Mouse (Mus musculus) heart, embryonic 12.5 days (tissue): ENCODE data around the gene Olfr1128. TPM values are rescaled to one million over a fixed set of nuclear protein-coding genes. Genes with fewer than 3 reads are reported as not detected.
"Not testable (repeated sequence)": the region's sequence is repeated elsewhere in the genome, so short reads cannot be mapped to it uniquely, and the experiment has no call there.

Source experiments
- ATAC-seq: fragments of 200-750 bp; cut with Nextera tagmentation; 2 replicates; pipeline ENCODE4 v1.8.0; 2017; ENCODE audit warnings: moderate TSS enrichment, moderate library complexity; ENCODE audit not compliant: insufficient number of reproducible peaks, low FRiP score
- H3K27ac ChIP-seq: fragments of 300-500 bp; sonication (generic); 2 replicates; pipeline ENCODE4 v1.5.1; 2016; ENCODE audit warnings: mild to moderate bottlenecking, moderate library complexity; ENCODE audit not compliant: poor library complexity, severe bottlenecking
- H3K27me3 ChIP-seq: fragments of 300-500 bp; sonication (generic); replicated peaks from 2 replicates; pipeline ENCODE4 v1.6.1; 2016; ENCODE audit warnings: mild to moderate bottlenecking, moderate library complexity
- H3K36me3 ChIP-seq: fragments of 300-500 bp; sonication (generic); 2 replicates; pipeline ENCODE4 v1.6.1; 2016; ENCODE audit warnings: mild to moderate bottlenecking, moderate library complexity
- H3K4me1 ChIP-seq: fragments of 300-500 bp; sonication (generic); replicated peaks from 2 replicates; pipeline ENCODE4 v1.6.1; 2016; ENCODE audit warnings: mild to moderate bottlenecking
- H3K4me2 ChIP-seq: fragments of 300-500 bp; sonication (generic); 2 replicates; pipeline ENCODE4 v1.6.1; 2016; ENCODE audit warnings: mild to moderate bottlenecking, moderate library complexity
- H3K4me3 ChIP-seq: fragments of 300-500 bp; sonication (generic); 2 replicates; pipeline ENCODE4 v1.5.1; 2016; ENCODE audit warnings: mild to moderate bottlenecking
- H3K9ac ChIP-seq: fragments of 300-500 bp; sonication (generic); 2 replicates; pipeline ENCODE4 v1.6.1; 2016; ENCODE audit warnings: mild to moderate bottlenecking, moderate library complexity
- H3K9me3 ChIP-seq: fragments of 300-500 bp; sonication (generic); replicated peaks from 2 replicates; pipeline ENCODE4 v1.6.1; 2016; ENCODE audit warnings: mild to moderate bottlenecking, moderate library complexity
- WGBS: fragments of 180-500 bp; shearing (Covaris S2); methylation state at CpG from one replicate; pipeline ENCODE4 v1.1.7; 2016; 5-methylcytosine and 5-hydroxymethylcytosine counted together
- polyA plus RNA-seq: library from polyadenylated mRNA; unstranded; fragments of >200 nt; fragmentation: Nextera tagmentation; extraction: Ambion mirVana; gene quantifications from 2 replicates; pipeline ENCODE4 v1.2.1, GENCODE M21; 2016

The Olfr1128 gene
- polyA plus RNA-seq = not detected in 2 replicates

DNA sequence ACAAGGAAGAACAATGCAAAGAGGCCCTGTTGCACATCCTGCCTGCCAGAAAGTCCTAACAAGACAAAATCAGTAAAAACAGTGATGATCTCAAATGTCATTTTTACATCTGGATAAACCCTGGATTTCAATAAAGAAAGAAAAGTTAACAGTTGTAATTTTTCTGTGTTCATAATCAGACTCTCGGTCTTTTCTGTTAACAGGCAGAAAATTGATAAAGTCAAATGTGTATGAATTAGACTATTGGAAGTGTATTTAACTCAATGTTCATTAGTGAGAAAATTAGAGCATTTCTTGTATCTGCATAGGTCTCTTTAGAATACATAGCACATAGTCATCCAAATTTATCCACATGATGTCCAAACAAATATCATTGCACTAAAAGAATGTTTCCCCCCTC, at the start of gene Olfr1128:
Gene Olfr1128, minus strand, starts transcription at position 101 of the 400 bp plus-strand sequence.
- H3K27me3 ChIP-seq = no peaks in the 10 kb centered on the region
- no peaks in the 10 kb centered on the region for H3K9me3 ChIP-seq

DNA sequence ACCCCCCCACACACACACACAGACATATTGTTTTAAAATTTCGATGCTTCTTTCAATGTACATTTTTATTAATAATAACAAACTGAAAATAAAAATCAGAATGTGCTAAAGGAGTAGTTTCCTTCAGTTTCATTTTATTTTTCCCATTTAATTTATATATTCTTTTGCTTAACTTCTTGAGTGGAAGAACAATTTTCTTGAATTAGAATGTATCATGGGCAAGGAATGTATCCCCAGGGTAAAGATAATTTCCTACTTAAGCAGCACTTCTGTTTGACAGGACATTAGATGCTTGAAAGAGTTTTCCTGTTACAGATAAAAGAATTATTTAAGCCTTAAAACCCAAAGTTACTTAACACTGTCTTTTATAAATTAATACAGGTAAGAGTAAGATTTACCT, 28.3 kb upstream of the Olfr1128 start, which contains the start of gene Olfr1129:
Gene Olfr1129, plus strand, starts transcription at position 301 of the 400 bp plus-strand sequence.
- not testable (repeated sequence) for ATAC-seq, H3K4me1 ChIP-seq, H3K27ac ChIP-seq, H3K4me2 ChIP-seq, H3K9me3 ChIP-seq, H3K27me3 ChIP-seq, H3K4me3 ChIP-seq, H3K36me3 ChIP-seq, H3K9ac ChIP-seq
- 55% methylated on average over 1 of the region's 1 CpGs for WGBS

More for the DNA sequence above, at the start of gene Olfr1128:
- Histone ChIP-seq H3K4me2 (no peak within 1 kb of the TSS), H3K27ac (no peak within 1 kb of the TSS), H3K9ac (no peak within 1 kb of the TSS), H3K36me3 (no peaks in the 10 kb centered on the region), H3K4me3 (no peak within 1 kb of the TSS), H3K4me1 (no peaks in the 10 kb centered on the region)
- 78% methylated on average over 1 of the region's 1 CpGs for WGBS
- ATAC-seq = no peak

DNA sequence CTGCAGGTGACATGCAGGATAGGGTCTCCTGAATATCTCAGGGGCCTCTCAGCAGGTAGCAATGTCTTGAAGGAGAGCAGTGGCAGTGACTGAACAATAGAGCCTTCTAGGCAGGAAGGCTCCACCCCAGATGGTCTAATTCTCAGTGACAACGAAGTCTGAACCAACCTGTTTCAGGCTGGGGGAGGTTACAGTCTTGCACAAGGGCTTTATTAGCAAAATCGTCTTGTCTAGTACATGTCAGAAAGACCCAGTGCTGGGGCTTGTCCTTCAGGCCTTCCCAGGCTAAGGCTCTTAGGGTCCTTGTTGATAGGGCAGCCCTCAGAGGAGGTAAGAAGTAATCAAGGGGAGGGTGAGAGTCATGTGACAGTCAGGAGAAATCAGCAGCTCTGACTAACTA, 10.5 kb downstream of the Olfr1128 start:
- WGBS = 58% methylated on average over 2 of the region's 2 CpGs
- Histone ChIP-seq H3K9me3 (no peaks in the 10 kb centered on the region), H3K27me3 (no peaks in the 10 kb centered on the region), H3K4me1 (no peaks in the 10 kb centered on the region), H3K4me2 (no peak overlapping the region), H3K4me3 (no peak overlapping the region), H3K27ac (no peak overlapping the region), H3K36me3 (no peaks in the 10 kb centered on the region), H3K9ac (no peak overlapping the region)
- ATAC-seq = no peak

DNA sequence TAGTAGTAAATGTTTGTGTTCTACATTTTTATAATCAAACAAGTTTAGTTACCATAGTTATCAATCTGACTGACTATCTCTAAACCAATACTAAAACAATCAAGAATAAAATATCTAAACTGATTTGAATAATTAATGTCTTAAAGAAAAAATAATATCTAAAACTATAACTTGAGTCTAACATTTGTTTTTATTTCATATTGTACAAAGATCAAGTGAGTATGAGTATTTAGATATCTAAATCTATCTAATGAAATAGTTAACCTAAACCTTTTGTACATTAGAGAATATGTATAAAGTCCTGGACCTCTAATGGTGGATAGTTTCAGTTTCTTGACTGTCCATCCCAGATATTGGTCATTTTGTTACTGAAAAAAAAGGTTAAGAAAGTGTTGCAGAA, 13.8 kb downstream of the Olfr1128 start, which contains the start of gene Olfr153:
Gene Olfr153, plus strand, starts transcription at position 301 of the 400 bp plus-strand sequence.
- no peaks in the 10 kb centered on the region for H3K9me3 ChIP-seq
- no peak within 1 kb of the TSS for H3K4me3 ChIP-seq
- H3K27ac ChIP-seq = no peak within 1 kb of the TSS
- H3K4me1 ChIP-seq = no peaks in the 10 kb centered on the region
- H3K36me3 ChIP-seq = no peaks in the 10 kb centered on the region
- no peaks in the 10 kb centered on the region for H3K27me3 ChIP-seq
- no peak within 1 kb of the TSS for H3K9ac ChIP-seq
- ATAC-seq = no peak
- no peak within 1 kb of the TSS for H3K4me2 ChIP-seq

DNA sequence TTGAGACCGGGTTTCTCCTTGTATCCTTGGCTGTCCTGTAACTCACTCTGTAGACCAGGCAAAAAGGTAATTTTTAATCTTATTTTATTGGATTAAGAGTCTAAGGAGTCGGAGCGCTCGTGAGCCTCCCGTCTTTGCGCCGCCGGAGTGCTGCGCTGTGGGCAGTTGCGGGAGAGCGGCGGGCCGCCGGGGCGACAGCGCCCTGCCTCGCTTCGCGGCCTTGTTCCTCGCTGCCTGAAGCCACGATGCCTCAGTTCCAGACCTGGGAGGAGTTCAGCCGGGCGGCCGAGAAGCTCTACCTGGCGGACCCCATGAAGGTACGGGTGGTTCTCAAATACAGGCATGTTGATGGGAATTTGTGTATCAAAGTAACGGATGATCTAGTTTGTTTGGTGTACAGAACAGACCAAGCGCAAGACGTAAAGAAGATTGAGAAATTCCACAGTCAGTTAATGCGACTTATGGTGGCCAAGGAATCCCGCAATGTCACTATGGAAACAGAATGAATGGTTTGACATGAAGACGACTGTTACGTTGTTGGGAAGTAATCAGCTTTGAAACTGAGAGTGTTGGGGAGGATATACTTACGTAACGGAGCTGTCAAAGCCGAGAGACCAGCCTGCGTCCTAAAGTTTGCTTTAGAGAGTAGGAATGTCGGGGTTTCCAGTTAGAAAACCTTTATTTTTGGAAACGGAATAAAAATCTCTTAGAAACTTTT, 19.3 kb downstream of the Olfr1128 start:
- Histone ChIP-seq H3K4me3 (peak overlapping the region; percentile 26), H3K4me2 (peak overlapping the region; percentile 60)
- H3K9me3 ChIP-seq, H3K9ac ChIP-seq, H3K4me1 ChIP-seq, H3K27me3 ChIP-seq, H3K27ac ChIP-seq, H3K36me3 ChIP-seq, ATAC-seq: not testable (repeated sequence)
- WGBS = 28% methylated on average over 39 of the region's 39 CpGs

DNA sequence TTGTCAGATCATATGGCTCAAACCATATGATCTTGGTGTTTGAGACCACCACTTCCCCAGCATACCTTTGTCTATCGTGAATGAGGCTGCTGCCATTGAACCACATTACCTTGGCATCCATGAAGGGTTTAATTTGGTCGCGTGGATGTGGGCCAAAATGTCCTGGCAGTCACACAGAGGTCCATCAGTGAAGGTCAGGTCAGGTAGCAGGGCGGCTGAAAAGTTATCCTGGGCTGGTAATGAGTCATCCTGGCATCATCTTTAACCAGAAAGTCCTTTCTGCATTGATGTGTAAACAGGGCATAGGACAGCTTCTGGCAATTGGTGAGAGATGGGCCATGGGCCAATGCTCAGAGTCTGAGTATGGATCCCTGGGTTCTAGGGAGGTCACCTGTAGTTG, 24.7 kb downstream of the Olfr1128 start:
- no peak overlapping the region for H3K9ac ChIP-seq
- H3K4me3 ChIP-seq = no peak overlapping the region
- H3K4me2 ChIP-seq = no peak overlapping the region
- H3K27me3 ChIP-seq = no peaks in the 10 kb centered on the region
- no peaks in the 10 kb centered on the region for H3K36me3 ChIP-seq
- no peaks in the 10 kb centered on the region; the same call in 1 of the 2 replicates for H3K9me3 ChIP-seq
- no peak overlapping the region for H3K27ac ChIP-seq
- no peaks in the 10 kb centered on the region for H3K4me1 ChIP-seq
- 80% methylated on average over 4 of the region's 4 CpGs for WGBS
- ATAC-seq = no peak

DNA sequence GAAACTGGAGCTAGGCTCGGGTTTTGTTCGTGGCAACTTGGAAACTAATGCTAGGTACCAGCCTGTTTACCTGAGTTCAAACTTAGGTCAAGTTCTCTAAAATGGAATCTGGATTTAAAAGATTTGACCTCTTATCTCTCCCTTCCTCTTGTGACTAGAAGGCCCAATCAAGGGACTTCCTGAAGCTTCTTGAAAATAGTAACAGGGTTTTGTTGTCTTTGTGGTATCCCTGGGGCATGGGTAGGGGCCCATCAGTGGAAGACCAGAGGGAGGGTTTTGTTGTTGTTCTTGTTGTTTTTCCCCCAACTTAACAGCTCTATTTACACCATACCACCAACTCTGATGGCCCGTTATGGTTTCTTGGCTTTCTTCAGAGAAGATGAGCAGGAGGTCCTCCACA, 28.8 kb downstream of the Olfr1128 start:
- H3K27ac ChIP-seq = no peak overlapping the region
- WGBS = 79% methylated on average over 3 of the region's 3 CpGs
- H3K27me3 ChIP-seq = no peaks in the 10 kb centered on the region
- no peaks in the 10 kb centered on the region for H3K36me3 ChIP-seq
- no peak overlapping the region for H3K4me3 ChIP-seq
- no peak for ATAC-seq
- no peak overlapping the region for H3K4me2 ChIP-seq
- no peaks in the 10 kb centered on the region; the same call in 1 of the 2 replicates for H3K9me3 ChIP-seq
- H3K4me1 ChIP-seq = no peaks in the 10 kb centered on the region
- no peak overlapping the region for H3K9ac ChIP-seq

DNA sequence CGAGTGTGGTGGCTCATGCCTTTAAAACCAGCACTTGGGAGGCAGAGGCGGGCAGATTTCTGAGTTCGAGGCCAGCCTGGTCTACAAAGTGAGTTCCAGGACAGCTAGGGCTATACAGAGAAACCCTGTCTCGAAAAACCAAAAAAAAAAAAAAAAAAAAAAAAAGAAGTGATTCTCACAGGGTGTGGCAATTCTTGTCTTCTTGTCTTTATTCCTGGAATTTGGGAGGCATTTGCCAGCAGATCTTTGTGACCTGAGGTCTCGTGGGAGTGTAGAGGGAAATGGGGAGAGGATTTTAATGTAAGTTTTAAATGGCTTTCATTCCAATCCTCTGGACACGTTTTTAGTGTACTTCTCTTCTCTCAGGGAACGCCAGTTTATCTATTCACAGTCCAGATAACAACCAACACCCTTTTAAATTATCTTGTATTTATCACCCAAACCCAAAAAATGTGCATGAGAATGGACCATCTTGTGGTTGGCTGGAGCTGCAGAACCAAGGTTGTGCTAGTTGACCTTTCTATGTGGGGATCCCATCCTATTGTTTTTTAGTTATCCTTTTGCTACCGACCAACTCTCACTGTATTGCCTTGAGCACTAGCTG, 29.8 kb downstream of the Olfr1128 start:
- H3K27ac ChIP-seq = no peak overlapping the region
- no peak overlapping the region for H3K9ac ChIP-seq
- no peak overlapping the region for H3K4me3 ChIP-seq
- H3K4me2 ChIP-seq = no peak overlapping the region
- 70% methylated on average over 8 of the region's 8 CpGs for WGBS
- H3K9me3 ChIP-seq = no peaks in the 10 kb centered on the region; the same call in 1 of the 2 replicates
- no peaks in the 10 kb centered on the region for H3K36me3 ChIP-seq
- no peak for ATAC-seq
- no peaks in the 10 kb centered on the region for H3K27me3 ChIP-seq
- H3K4me1 ChIP-seq = no peaks in the 10 kb centered on the region

DNA sequence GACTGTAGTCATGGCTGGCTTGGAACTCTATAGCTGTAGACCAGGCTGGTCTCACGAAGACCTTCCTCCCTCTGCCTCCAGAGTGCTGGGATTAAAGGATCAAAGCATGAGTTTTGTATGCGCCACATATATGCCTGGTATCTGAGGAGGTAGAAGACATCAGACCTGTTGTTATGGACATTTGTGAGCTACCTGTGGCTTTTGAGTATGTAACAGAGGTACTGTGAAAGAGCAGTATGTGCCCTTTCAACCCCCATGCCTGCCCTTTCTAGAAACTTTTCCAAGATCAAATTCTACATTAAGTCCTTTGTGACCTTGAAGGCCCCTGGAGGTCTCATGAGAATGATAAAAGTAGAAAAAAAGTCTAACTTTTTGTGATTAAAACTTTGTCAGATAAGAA, 30.3 kb downstream of the Olfr1128 start:
- WGBS = 84% methylated on average over 2 of the region's 2 CpGs
- Histone ChIP-seq H3K4me2 (no peak overlapping the region), H3K4me3 (no peak overlapping the region), H3K27ac (no peak overlapping the region), H3K27me3 (no peaks in the 10 kb centered on the region), H3K4me1 (no peaks in the 10 kb centered on the region), H3K9ac (no peak overlapping the region), H3K36me3 (no peaks in the 10 kb centered on the region), H3K9me3 (no peaks in the 10 kb centered on the region; the same call in 1 of the 2 replicates)
- ATAC-seq = no peak

DNA sequence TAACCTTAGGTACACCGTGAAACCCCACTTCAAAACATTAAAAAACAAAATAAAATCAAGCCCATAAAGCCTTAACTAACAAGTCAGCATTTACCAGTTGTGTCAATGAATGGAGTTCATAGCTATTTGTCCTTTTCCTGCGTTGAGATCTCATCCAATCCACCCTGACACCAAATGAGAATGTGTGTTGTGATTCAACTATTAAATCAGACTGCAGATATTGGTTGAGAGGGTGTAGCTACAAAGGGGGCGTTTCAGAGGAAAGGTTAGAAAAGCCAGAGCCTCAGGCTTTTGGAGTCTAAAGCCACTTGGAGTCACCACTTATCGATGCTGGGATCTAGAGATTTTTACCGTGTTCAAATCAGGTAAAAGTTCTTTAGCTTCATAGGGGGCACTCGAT, 39.1 kb downstream of the Olfr1128 start, which contains the start of gene Pramel6:
Gene Pramel6, plus strand, starts transcription at position 301 of the 400 bp plus-strand sequence.
- 81% methylated on average over 6 of the region's 6 CpGs for WGBS

DNA sequence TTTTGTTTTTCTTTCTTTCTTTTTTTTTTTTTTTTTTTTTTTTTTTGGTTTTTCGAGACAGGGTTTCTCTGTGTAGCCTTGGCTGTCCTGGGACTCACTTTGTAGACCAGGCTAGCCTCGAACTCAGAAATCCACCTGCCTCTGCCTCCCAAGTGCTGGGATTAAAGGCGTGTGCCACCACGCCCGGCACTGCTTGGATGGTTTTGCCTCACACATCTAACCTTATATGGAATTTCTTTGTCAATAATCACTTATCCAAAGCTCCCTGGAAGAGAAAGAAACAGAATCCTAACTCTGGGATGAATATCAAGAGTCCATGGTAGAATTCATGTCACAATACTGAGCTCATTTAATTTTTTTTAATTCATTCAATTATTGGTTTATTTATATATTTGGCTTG, 48.3 kb downstream of the Olfr1128 start, which contains the start of gene Pramel7:
Gene Pramel7, minus strand, starts transcription at position 101 of the 400 bp plus-strand sequence.
- H3K27me3 ChIP-seq, ATAC-seq: not testable (repeated sequence)
- 81% methylated on average over 4 of the region's 5 CpGs for WGBS

More for the DNA sequence above, 39.1 kb downstream of the Olfr1128 start, which contains the start of gene Pramel6:
- H3K4me3 ChIP-seq = no peak within 1 kb of the TSS
- no peak within 1 kb of the TSS for H3K9ac ChIP-seq
- no peak within 1 kb of the TSS for H3K4me2 ChIP-seq
- H3K4me1 ChIP-seq = no peaks in the 10 kb centered on the region
- ATAC-seq = no peak
- H3K9me3 ChIP-seq = no peaks in the 10 kb centered on the region
- H3K27ac ChIP-seq = no peak within 1 kb of the TSS
- no peaks in the 10 kb centered on the region for H3K36me3 ChIP-seq
- no peaks in the 10 kb centered on the region for H3K27me3 ChIP-seq

More for the DNA sequence above, 48.3 kb downstream of the Olfr1128 start, which contains the start of gene Pramel7:
- not testable (repeated sequence) for H3K4me1 ChIP-seq, H3K36me3 ChIP-seq, H3K9me3 ChIP-seq, H3K4me3 ChIP-seq, H3K27ac ChIP-seq, H3K9ac ChIP-seq, H3K4me2 ChIP-seq
